In genomic region chr12:82799892-82800291, GRCm38 (mm10) we compare ENCODE assay signal across 29 mouse cellular contexts.
"Had no signal": no experiment of that assay in that cellular context is flagged by ENCODE, and none has a peak within 500 bp of the region (broad histone marks: within the 10 kb centered on the region; RNA-seq: fewer than 3 reads in every experiment).

No protein-coding gene starts in this region.

- H3K4me1 ChIP-seq: heart, embryonic 10.5 days; hindbrain, embryonic 10.5 days; hindbrain, embryonic 12.5 days; kidney, embryonic 15.5 days; limb, embryonic 10.5 days; limb, embryonic 12.5 days; liver, embryonic 13.5 days; liver, embryonic 15.5 days had no signal

- H3K9me3 ChIP-seq: heart, embryonic 10.5 days; heart, embryonic 12.5 days; hindbrain, embryonic 10.5 days; hindbrain, embryonic 12.5 days; kidney, embryonic 15.5 days; limb, embryonic 10.5 days; limb, embryonic 12.5 days; liver, embryonic 13.5 days; liver, embryonic 15.5 days had no signal

- H3K36me3 ChIP-seq: heart, embryonic 10.5 days; heart, embryonic 12.5 days; hindbrain, embryonic 10.5 days; hindbrain, embryonic 12.5 days; kidney, embryonic 15.5 days; limb, embryonic 10.5 days; limb, embryonic 12.5 days; liver, embryonic 13.5 days; liver, embryonic 15.5 days had no signal

- H3K4me3 ChIP-seq: gastrocnemius, adult 2 months; heart, embryonic 10.5 days; heart, embryonic 12.5 days; hindbrain, embryonic 10.5 days; hindbrain, embryonic 12.5 days; kidney, embryonic 15.5 days; layer of hippocampus, adult 2 months; limb, embryonic 10.5 days; limb, embryonic 12.5 days; liver, embryonic 13.5 days; liver, embryonic 15.5 days had no signal

- H3K9ac ChIP-seq: heart, embryonic 12.5 days; hindbrain, embryonic 12.5 days; hindbrain, embryonic 14.5 days; kidney, embryonic 15.5 days; limb, embryonic 12.5 days; liver, embryonic 13.5 days; liver, embryonic 15.5 days; liver, postnatal 0 days had no signal

- DNase-seq: gastrocnemius, adult 2 months; gastrocnemius, postnatal 10 days; gastrocnemius, postnatal 25 days; heart, adult 18-20 months; heart, postnatal 10 days; heart, postnatal 4 days; kidney, adult 11 months; kidney, adult 2 months; kidney, adult 9 months; kidney, postnatal 14 days; kidney, postnatal 36 days; liver; liver, embryonic 13.5 days; liver, postnatal 0 days had no signal

- H3K4me2 ChIP-seq: heart, embryonic 12.5 days; hindbrain, embryonic 12.5 days; hindbrain, embryonic 14.5 days; kidney, embryonic 15.5 days; limb, embryonic 12.5 days; liver, embryonic 11.5 days; liver, embryonic 13.5 days; liver, embryonic 15.5 days had no signal

- H3K27ac ChIP-seq: heart, embryonic 10.5 days; hindbrain, embryonic 10.5 days; hindbrain, embryonic 12.5 days; hindbrain, embryonic 14.5 days; kidney, embryonic 15.5 days; kidney, postnatal 0 days; layer of hippocampus, adult 2 months; limb, embryonic 10.5 days; limb, embryonic 12.5 days; liver, embryonic 13.5 days; liver, embryonic 15.5 days had no signal

- H3K27me3 ChIP-seq: heart, embryonic 12.5 days; hindbrain, embryonic 12.5 days; kidney, embryonic 15.5 days; limb, embryonic 12.5 days; liver, embryonic 13.5 days; liver, embryonic 15.5 days had no signal

- ATAC-seq: hindbrain, embryonic 16.5 days; inflammation-experienced regulatory T-cells, adult 6 months; intestine, embryonic 16.5 days; liver, postnatal 0 days had no signal
